In the genomic region with DNA sequence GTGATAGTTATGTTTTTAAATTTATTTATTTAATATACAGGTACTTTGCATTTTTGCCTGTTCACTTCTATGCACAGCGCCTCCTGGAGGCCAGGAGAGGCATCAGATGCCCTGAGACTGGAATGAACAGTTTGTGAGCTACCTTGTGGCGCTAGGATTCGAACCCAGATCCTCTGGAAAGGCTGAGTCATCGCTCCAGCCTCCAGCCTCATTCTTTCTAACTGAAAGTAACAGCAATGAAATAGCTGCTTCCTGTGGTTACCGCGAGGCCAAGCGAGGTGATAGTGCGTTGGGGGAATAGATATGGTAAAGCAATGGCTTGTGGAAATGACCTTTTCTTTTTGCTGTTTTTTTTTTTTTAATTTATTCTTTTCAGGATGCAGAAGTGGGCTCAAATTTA, we compare ENCODE assay signal across 18 mouse cellular contexts. TPM values are rescaled to one million over a fixed set of nuclear protein-coding genes. Genes with fewer than 3 reads are reported as not detected.
A peak's percentile ranks its signal among the peaks of the same experiment; 100 is the strongest.
DNase-seq lines count a peak whose midpoint lies in the region; ATAC-seq and TF ChIP-seq lines count a peak whose summit lies in the region.
"Had no signal": no experiment of that assay in that cellular context is flagged by ENCODE, and none has a peak within 500 bp of the region (broad histone marks: within the 10 kb centered on the region; RNA-seq: fewer than 3 reads in every experiment).

No protein-coding gene starts in this region.

- 0 out of 2 replicates have a peak, but pooled peaks cover 4% of the 10 kb centered on the region for H3K4me1 ChIP-seq in lung, embryonic 14.5 days (ENCODE audit: insufficient read depth)
- peaks cover 0 to 7% of the 10 kb centered on the region in 2 experiments; a peak in 1 of 4 replicates for H3K4me1 ChIP-seq in ES-E14 (ENCODE audit: control insufficient read depth in 2 of 2, insufficient read depth in 2 of 2, low read length in 2 of 2, poor library complexity in 1 of 2)
- H3K4me1 ChIP-seq in liver, postnatal 0 days (ENCODE audit: insufficient read depth): no peaks in the 10 kb centered on the region
- H3K4me1 ChIP-seq: hindbrain, embryonic 10.5 days had no signal

- H3K27me3 ChIP-seq in lung, embryonic 14.5 days (ENCODE audit: insufficient read depth, low read length): no peaks in the 10 kb centered on the region
- H3K27me3 ChIP-seq in liver, postnatal 0 days (ENCODE audit: insufficient read depth, low read length): no peaks in the 10 kb centered on the region
- H3K27me3 ChIP-seq: liver, embryonic 13.5 days had no signal

- no peak overlapping the region for H3K27ac ChIP-seq in lung, embryonic 14.5 days (ENCODE audit: low read depth)
- H3K27ac ChIP-seq in ES-E14 (ENCODE audit: insufficient read depth, low read depth, low read length, poor library complexity, severe bottlenecking): no peak overlapping the region
- no peak overlapping the region for H3K27ac ChIP-seq in liver, postnatal 0 days (ENCODE audit: low read depth)
- H3K27ac ChIP-seq: hindbrain, embryonic 10.5 days; liver, embryonic 13.5 days had no signal

- WGBS in lung, embryonic 14.5 days: 81% methylated on average over 8 of the region's 8 CpGs
- WGBS in liver, postnatal 0 days (ENCODE audit: insufficient replicate concordance): 51% methylated on average over 8 of the region's 8 CpGs

- no peaks in the 10 kb centered on the region for H3K36me3 ChIP-seq in lung, embryonic 14.5 days (ENCODE audit: insufficient read depth)
- H3K36me3 ChIP-seq in ES-E14 (ENCODE audit: control insufficient read depth, insufficient read depth, low read length, poor library complexity, severe bottlenecking): no peaks in the 10 kb centered on the region
- no peaks in the 10 kb centered on the region; the same call in 1 of the 2 replicates for H3K36me3 ChIP-seq in liver, postnatal 0 days (replicated peaks; ENCODE audit: insufficient read depth, low read length)
- H3K36me3 ChIP-seq: hindbrain, embryonic 10.5 days; liver, embryonic 13.5 days had no signal

- H3K4me2 ChIP-seq in lung, embryonic 14.5 days: no peak overlapping the region
- H3K4me2 ChIP-seq in liver, postnatal 0 days (ENCODE audit: low read depth, low read length): no peak overlapping the region
- H3K4me2 ChIP-seq: liver, embryonic 13.5 days had no signal

- TF ChIP-seq CTCF in lung, embryonic 14.5 days (IDR thresholded peaks at IDR 0.05; ENCODE audit: low read depth): 0 out of 2 replicates have a peak, but pooled peaks have one; percentile 8
- peak; percentile 48 for TF ChIP-seq CTCF in liver, postnatal 0 days (IDR thresholded peaks at IDR 0.05; ENCODE audit: low read depth)

- no peak for TF ChIP-seq EP300 in liver, postnatal 0 days (IDR thresholded peaks at IDR 0.05; ENCODE audit: low read depth)

- DNase-seq in CD4-positive, CD25-positive, alpha-beta regulatory T cell, adult 2 months (ENCODE audit: low read depth, low spot score): peak; percentile 19
- DNase-seq in lung, embryonic 14.5 days: no peak
- no peak for DNase-seq in lung, postnatal 25 days (ENCODE audit: low spot score)
- no peak for DNase-seq in ES-E14 (ENCODE audit: low read depth, low spot score)
- DNase-seq in liver, postnatal 0 days: no peak
- DNase-seq in cerebellum, adult 9-10 months: no peak
- no peak for DNase-seq in kidney, adult 11 months
- DNase-seq: cerebellum, adult 9-11 months; gastrocnemius, postnatal 36 days; liver, embryonic 13.5 days; right cerebral cortex, adult 18-20 months had no signal

- H3K9me3 ChIP-seq in lung, embryonic 14.5 days (ENCODE audit: low read depth, low read length): no peaks in the 10 kb centered on the region
- H3K9me3 ChIP-seq in ES-E14 (ENCODE audit: control insufficient read depth, insufficient read depth, low read depth, low read length): no peaks in the 10 kb centered on the region
- H3K9me3 ChIP-seq in liver, postnatal 0 days (ENCODE audit: low read length): no peaks in the 10 kb centered on the region
- H3K9me3 ChIP-seq: hindbrain, embryonic 10.5 days; liver, embryonic 13.5 days; megakaryocyte, embryonic 14.5 days had no signal

- no peak for ATAC-seq in CD4-positive, CD25-positive, alpha-beta regulatory T cell, adult 4 months
- no peak for ATAC-seq in lung, embryonic 14.5 days (ENCODE audit: insufficient read depth)
- ATAC-seq in liver, postnatal 0 days: no peak
- ATAC-seq: intestine, embryonic 16.5 days had no signal

- no peak overlapping the region for H3K9ac ChIP-seq in lung, embryonic 14.5 days
- no peak overlapping the region for H3K9ac ChIP-seq in ES-E14 (ENCODE audit: insufficient read depth, low read depth, low read length, poor library complexity, severe bottlenecking)
- no peak overlapping the region for H3K9ac ChIP-seq in liver, postnatal 0 days (replicated peaks)
- H3K9ac ChIP-seq: liver, embryonic 13.5 days had no signal

- H3K4me3 ChIP-seq in lung, embryonic 14.5 days (ENCODE audit: low read depth, low read length): no peak overlapping the region
- H3K4me3 ChIP-seq in ES-E14 (ENCODE audit: insufficient read depth in 1 of 2, low read depth in 1 of 2, low read length in 2 of 2, poor library complexity in 1 of 2, severe bottlenecking in 1 of 2): no peak overlapping the region
- no peak overlapping the region for H3K4me3 ChIP-seq in liver, postnatal 0 days (ENCODE audit: low read depth, low read length)
- H3K4me3 ChIP-seq: erythroblast, embryonic 14.5 days; hindbrain, embryonic 10.5 days; liver, embryonic 13.5 days; megakaryocyte, embryonic 14.5 days had no signal

- in situ Hi-C loops in ES-E14 (cut with MboI; ENCODE audit: low sequenced_read_pairs in 2 of 2, unreplicated experiment in 2 of 2): no loop called here

TF ChIP-seq in ES-E14, 5 proteins besides CTCF, POLR2A, EP300 and RAD21:
- TF ChIP-seq MAFK (IDR thresholded peaks at IDR 0.05; ENCODE audit: insufficient read depth, low read depth, low read length): peak; percentile 56; the same call in 1 of the 2 replicates
- no peak for TF ChIP-seq ZC3H11A (IDR thresholded peaks at IDR 0.05; ENCODE audit: borderline replicate concordance, low read depth, low read length)

RNA-seq across cellular contexts. Expression of a gene that starts 30.9 kb away (rescaled TPM):
- 1 to 10 TPM; 2.0 to 2.1 TPM for polyA plus RNA-seq in CD4-positive, CD25-positive, alpha-beta regulatory T cell, adult 4 months (2017; shearing (Covaris generic))
- polyA plus RNA-seq in lung, embryonic 14.5 days (2014; fragmentation: Nextera tagmentation; extraction: Ambion mirVana): 3.3 and 3.4 TPM in 2 replicates
- total RNA-seq in ES-E14 (2012; rRNA removed): 6.7 and 7.9 TPM in 2 replicates
- polyA plus RNA-seq in liver, postnatal 0 days (2015; fragmentation: Nextera tagmentation; extraction: Ambion mirVana): 0.60 and 0.62 TPM in 2 replicates

RNA-seq across cellular contexts. Expression of a gene that starts 31.4 kb away (rescaled TPM):
- not detected for polyA plus RNA-seq in CD4-positive, CD25-positive, alpha-beta regulatory T cell, adult 4 months (2017; shearing (Covaris generic))
- polyA plus RNA-seq in lung, embryonic 14.5 days (2014; fragmentation: Nextera tagmentation; extraction: Ambion mirVana): 0.43 and 0.75 TPM in 2 replicates
- 0.09 and 0.11 TPM in 2 replicates for total RNA-seq in ES-E14 (2012; rRNA removed)
- 6.6 and 8.1 TPM in 2 replicates for polyA plus RNA-seq in liver, postnatal 0 days (2015; fragmentation: Nextera tagmentation; extraction: Ambion mirVana)
- total RNA-seq: left cerebral cortex, adult 8-10 months had no signal
- polyA plus RNA-seq: erythroblast, embryonic 14.5 days; heart, embryonic 14.5 days had no signal

RNA-seq across cellular contexts. Expression of a gene that starts 44.8 kb away (rescaled TPM):
- not detected for polyA plus RNA-seq in CD4-positive, CD25-positive, alpha-beta regulatory T cell, adult 4 months (2017; shearing (Covaris generic))
- 0.18 TPM in 1 of 2 replicates, not detected in the other for polyA plus RNA-seq in lung, embryonic 14.5 days (2014; fragmentation: Nextera tagmentation; extraction: Ambion mirVana)
- 1.5 TPM in 2 replicates for total RNA-seq in ES-E14 (2012; rRNA removed)
- 0.06 TPM in 1 of 2 replicates, not detected in the other for polyA plus RNA-seq in liver, postnatal 0 days (2015; fragmentation: Nextera tagmentation; extraction: Ambion mirVana)
- polyA plus RNA-seq: erythroblast, embryonic 14.5 days; hindbrain, embryonic 10.5 days had no signal
